Mouse (Mus musculus): ENCODE results near the gene Gm49325.

GRCm38 (mm10) chr10:77629163-77629562, 23.2 kb downstream of the Gm49325 start:
- TF ChIP-seq EP300 (IDR thresholded peaks at IDR 0.05) (no peak), CTCF (IDR thresholded peaks at IDR 0.05) (no peak)

Measured in lung, postnatal 0 days (tissue).